Mouse (Mus musculus) megakaryocyte progenitor cell, adult 5-6 weeks (primary cell): ENCODE results near the gene Wdr81. TPM values are rescaled to one million over a fixed set of nuclear protein-coding genes. Genes with fewer than 3 reads are reported as not detected.

Experiments used
- ATAC-seq: replicated peaks from 2 replicates; pipeline ENCODE4 v1.8.0; 2016; ENCODE audit warnings: mild to moderate bottlenecking, moderate TSS enrichment, inconsistent platforms; ENCODE audit not compliant: poor library complexity
- total RNA-seq, 2 experiments: library from RNA; stranded (forward) in 1 of 2; stranded (reverse) in 1 of 2; fragments of 157-497, 149-512 nt in 1 of 2; fragments of 200-1000 nt in 1 of 2; gene quantifications; 2 replicates each; pipeline versions ENCODE4 v1.2.3 to v1.2.4; 2015 to 2017

Wdr81 gene
- total RNA-seq, 2 experiments from 2014 or later: 7.1 to 8.0 TPM

DNA sequence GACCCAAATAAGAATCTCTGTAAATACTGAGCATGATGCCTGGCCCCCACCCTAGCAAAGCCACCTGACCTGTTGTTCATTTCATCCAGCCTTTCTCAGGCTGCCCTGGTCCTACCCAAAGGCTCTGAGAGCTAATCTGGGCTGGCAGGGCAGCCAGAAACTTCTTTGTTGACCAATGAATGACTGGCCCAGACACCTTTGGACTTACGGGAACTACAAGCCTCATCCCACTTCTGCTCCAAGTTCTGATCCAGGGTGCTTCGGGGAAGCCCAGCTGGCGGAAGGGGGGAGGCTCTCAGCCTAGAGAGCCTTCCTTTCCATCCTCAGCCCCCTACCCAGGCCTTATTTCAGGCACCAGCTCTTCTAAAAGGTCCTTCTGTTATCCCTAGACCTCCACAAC lies 15.7 kb downstream of the Wdr81 start:
- ATAC-seq: no peak

DNA sequence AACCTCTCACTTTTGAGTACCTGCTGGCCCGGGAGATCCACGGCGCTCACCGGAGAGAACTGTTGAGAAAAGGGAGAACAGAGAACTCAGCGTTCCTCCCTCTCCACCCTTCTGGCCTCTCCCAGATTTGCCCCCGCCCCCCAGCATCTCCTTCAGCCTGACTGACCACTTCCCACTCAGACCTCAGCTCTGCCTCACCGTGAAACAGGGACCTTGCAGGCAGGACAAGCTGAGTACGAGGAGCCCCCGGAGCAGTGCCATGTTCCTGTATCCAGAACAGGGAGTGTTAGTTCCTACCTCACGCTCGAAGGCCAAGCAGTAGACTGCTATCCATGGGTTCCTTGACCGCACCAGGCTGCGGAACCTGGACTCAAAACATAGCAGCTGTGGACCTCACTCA lies 16.3 kb downstream of the Wdr81 start:
- ATAC-seq: no peak

DNA sequence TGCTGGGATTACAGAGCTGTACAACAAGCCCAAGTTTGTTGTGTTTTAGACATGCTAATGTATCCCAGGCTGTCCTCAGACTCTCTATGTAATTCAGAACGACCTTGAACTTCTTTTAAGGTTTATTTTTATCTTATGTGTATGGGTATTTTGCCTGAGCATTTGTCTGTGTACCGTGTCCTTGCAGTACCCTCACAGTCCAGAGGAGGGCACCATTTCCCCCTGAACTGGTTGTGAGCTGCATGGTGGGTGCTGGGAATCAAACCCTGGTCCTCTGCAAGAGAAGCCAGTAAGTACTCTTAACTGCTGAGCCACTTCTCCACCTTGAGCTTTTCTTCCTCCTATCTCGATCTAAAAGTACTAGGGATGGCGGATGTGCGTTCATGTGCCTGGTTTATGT lies 20.4 kb downstream of the Wdr81 start:
- ATAC-seq: no peak

DNA sequence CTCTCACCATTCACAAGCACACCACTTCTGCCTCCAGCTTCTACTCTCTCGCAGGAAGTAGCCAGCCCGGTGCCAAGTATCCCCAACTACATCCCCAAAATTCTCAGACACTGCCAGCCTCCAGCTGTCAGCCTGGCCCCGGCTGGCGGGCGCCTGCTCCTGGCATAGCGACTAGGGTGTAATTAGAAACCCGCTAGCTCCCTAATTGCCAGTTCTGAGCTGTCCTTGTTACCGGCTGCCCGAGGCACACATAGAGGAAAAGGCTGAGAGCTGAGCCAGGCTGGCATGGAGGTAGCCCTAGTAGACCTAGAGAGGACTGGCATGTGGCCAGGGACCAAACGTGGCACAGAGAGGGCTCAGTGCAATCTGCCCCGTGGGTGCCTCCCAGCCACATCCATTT lies 23.2 kb downstream of the Wdr81 start:
- no peak for ATAC-seq

DNA sequence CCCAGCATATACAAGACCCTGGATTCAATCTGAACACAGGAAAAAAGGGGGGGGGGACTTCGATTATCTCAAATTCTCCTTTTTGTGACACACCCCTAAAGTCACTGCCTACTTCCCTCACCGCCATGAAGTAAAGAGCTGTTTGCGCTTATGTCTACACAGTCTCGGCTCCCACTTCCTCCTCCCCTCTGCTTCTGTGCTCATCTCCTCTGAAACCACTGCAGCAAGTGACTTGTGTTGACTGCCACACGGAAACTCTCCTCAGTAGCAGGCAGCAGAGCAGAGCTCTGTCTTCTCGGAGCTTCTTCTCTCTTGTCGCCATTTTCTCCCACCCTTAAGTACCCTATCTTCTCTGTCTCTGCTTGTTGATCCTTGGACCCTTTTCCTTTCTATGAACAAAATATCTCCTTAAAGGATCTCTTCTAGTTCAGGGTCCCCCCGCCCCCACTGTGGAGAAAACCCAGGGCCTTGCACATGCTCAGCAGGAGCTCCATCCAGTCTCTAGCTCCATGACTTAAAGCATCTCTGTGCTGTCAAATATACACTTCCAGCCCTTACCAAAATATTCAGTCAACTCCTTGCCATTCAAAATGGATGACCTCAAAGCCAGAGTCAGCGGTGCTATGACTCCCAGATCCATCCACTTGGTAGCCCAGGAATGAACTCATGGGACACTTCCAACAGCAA lies 25.4 kb downstream of the Wdr81 start:
- ATAC-seq: peak; percentile 97

DNA sequence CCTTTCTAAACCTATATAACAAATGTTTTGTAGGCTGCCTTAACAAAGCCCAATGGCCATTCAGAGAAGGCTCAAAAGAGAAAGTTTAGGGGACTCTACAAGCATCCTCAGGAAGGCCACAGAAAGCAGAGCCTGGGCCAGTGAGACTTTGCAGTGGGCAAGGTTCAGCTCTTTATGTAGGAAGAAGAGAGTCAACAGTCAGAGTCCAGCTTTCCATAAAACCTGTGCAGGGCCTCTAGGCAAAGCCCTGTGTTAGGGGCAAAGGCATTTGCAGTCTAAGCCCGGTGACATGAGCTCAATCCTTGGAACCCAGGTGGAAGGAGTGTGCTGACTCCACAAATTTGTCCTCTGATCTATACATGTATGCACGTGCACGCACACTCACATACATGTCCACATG lies 30.1 kb downstream of the Wdr81 start:
- no peak for ATAC-seq

DNA sequence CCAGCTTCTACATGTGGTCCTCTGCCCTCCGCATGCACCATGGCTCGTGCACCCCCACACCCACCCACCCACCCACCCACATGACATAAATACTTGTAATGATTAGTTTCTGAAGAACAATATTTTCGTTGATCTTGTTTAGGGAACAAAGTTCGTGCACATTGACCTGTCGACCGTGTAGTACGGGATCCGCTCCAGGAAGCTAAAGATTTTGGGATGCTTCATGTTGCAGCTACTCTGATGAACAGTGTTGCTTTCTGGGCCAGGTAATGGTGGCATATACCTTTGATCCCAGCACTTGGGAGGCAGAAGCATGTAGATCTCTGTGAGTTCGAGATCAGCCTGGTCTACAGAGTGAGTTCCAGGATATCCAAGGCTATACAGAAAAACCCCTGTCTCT lies 30.5 kb downstream of the Wdr81 start:
- ATAC-seq: no peak

DNA sequence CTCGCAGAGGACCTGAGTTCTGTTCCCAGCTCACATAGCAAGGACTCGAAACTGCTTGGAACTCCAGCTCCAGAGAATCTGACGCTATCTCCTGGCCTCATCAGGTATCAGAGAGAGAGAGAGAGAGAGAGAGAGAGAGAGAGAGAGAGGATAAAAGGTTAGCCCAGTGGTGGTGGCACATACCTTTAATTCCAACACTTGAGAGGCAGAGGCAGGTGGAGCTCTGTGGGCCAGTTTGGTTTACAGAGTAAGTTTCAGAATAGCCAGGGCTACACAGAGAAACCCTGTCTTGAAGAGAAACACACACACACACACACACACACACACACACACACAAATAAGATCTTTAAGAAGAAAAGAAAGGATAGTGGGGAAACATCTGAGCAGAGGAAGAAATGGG lies 31.4 kb downstream of the Wdr81 start:
- no peak for ATAC-seq

DNA sequence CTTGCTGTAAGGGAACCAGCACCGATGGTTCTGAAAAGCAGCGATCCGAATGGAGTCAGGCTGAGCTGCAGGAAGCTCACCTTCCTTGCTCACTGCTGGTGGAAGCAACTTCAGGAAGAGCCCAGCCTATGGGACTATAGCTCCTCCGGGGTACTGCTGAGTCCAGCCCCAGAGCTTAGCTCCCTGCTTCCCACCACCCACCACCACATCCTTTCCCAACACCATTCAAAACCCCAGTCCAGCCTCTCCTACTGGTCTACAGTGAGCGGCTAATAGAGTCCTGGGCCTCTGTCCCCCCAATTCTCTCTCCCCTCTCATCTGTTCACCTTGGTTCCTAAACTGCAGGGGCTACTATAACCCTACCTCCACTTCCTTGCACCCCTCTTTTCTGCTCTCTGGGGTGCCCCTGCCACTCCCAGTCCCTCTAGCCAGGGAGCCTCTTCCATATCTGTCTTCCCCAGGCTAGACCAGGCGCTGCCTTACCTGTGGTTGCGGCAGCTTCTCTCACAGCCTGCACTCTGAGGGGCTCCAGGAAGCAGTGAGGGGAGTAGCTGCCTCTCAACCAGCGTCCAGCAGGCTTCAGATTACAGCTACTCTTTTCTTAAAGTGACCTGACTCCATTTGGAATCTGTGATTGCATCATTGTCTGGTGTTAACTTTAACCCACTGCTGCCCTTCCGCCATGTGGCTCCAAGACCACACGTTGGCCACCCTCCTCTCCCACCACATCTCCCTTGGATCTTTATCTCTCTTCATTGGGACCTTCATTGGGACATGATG lies 32.3 kb downstream of the Wdr81 start, which contains the start of gene Serpinf1:
Gene Serpinf1 (minus strand): TSS at position 689 of the 780 bp plus-strand sequence.
- peak; percentile 34; the same call in 1 of the 2 replicates for ATAC-seq

DNA sequence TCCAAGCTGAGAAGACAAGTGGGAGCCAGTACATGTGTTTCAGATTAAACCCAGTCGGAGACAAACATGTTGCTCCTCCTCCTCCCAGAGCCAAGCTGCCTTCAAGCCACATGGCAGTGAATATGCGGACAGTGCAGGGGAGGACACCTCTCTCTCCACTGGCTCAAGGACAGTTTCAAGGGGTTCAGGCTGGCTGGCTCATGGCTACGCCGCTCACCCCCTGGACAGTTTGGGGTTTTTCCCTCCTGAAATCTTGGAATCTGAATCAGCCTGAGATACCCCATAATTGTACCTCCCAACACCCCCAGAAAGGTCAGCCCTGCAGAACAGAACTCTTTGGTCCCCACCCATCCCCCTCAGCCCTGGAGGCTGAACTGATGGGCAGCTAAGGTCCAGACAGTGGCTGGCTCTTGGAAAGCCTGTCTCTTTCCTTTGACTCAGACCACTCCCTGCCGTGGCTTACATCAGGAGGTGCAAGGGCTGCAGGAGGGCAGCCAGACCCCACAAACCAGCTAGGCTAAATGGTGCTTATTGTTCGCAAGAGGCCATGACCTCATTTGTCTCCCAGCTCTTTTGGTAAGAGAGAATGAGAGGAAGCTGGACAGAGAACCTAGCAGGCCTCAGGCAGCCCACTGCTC lies 33.0 kb downstream of the Wdr81 start:
- ATAC-seq: no peak

DNA sequence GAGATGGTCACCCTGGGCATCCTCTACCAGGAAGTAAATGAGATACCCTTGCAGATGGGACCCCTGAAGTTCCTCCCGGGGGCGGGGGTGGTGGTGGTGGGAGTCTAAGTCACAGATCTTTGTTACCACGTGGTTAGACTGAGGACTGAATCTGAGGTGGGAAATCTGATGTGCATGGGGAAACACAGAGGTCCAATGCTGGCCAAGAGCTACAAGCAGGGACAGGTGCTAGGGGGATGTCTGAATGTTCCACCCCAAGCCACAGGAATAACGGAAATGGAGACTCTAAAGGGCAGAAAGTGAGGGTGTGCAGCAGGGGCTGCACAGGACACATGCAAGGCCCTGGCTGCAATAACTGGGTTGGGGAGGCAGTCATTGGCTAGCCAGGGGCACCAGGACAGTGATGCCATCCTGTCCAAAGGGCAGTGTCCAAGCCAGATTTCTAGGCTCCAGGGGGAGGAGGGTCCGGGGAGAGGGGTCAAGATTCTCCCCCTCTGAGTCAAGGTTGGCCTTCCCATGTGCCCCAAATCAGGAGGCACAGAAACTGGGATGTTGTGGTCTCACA lies 33.6 kb downstream of the Wdr81 start:
- ATAC-seq: no peak

DNA sequence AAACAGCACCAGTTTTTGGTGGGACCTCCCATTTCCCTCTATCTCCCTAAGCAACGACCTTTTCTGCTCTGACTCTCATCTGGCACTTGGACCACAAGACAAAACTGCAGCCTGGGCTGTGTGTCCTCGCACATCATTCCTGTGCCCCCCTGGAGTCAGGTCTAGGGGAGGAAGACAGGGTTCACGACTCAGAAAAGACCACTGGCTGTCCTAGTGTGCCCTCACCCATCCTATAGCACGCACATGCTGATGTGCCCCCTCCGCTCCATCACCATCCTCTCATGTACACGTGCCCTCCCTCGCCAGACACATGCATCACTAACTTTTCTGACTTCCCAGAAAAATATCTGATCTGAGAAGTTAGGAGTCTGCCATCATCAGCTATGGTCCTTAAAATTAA lies 34.5 kb downstream of the Wdr81 start:
- ATAC-seq: no peak

DNA sequence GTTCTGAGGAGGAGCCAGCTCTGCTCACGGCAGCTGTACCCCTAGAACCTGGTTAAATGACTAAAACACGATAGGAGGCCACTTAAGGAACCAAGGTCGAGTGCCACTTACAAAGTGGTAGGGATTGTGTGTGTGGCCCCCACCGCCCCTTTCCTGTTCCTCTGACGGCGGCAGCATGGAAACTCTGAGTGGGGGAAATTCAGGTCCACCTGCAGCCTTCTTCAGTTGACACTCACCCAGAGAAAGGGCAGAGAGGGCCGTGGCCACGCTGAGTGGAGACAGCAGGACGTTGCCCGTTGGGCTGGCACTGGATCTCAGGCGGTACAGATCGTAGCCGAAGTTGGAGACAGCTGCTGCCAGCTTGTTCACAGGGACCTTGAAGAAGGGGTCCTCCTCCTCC lies 38.5 kb downstream of the Wdr81 start:
- no peak for ATAC-seq

DNA sequence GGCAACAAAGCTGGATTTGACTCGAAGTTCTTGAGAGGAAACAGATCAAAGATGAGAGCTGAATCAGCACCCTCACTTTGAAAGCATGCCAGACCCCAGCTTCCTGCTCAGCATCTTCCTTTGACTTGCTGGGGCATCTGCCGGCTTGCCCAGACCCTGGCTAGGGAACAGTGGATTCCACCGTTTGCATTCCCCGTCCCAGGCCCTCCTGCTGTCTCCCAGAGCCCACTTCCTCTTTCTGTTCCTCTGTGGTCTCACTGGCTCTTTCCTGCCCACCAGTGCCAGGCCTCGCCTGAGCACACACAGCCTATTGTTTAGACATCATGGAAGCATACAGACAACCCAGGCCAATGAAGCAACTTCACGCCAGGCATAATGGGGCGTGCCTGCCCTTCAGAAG lies 39.4 kb downstream of the Wdr81 start:
- ATAC-seq: peak; percentile 96

DNA sequence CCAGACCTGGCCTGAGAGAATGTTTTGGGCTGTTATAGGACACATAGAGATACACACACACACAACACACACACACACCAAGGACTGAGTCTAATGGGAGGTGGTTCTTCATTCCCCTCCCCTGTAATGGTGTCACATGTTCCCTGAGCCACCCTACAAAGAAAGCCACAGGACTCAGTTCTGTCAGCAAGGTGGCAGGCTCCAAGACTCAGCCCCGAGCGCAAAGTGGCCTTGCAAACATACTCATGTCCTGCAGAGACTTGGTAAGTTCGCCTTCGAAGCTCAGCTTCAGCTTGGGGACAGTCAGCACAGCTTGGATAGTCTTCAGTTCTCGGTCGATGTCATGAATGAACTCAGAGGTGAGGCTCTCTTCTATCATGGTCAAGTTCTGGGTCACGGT lies 43.9 kb downstream of the Wdr81 start:
- no peak for ATAC-seq

DNA sequence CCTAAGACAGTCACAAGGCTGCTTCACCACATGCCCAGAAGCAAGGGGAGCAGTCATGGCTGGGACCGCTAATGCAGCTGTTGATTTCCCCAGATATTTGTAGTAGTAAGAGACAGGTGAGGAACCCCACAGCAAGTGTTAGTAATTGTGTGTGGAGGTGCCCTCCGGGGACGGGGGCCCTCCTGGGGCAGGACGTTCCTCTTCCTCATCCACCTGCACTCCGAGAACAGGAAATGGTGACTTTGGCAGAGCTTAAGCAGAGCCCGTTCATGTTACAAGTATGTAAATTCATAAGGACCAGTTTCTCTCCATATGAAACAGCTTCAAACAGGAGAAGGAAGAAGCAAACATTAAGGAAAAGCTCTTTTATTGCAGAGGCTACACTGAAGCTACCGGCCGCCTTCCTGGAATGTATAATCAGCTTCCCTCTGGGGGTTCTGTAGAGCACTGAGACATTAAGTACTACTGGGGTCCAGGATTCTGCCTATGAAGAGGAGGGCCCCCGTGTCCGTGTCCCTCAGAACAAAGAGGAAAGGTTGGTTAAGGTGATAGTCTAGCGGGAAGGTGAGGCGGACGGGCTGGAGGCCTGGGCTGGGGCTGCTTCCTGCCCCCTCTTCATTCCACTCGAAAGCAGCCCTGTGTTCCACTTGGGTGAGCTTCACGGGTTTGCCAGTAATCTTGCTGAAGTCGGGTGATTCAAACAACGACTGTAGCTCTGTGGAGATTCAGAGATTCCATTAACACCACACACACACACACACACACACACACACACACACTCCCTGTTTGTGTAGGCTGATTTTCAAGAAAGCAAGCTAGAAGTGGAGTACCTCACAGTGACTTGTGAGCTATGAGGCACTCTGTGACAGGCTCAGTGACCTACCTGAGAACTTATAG lies 44.6 kb downstream of the Wdr81 start:
- ATAC-seq: no peak

DNA sequence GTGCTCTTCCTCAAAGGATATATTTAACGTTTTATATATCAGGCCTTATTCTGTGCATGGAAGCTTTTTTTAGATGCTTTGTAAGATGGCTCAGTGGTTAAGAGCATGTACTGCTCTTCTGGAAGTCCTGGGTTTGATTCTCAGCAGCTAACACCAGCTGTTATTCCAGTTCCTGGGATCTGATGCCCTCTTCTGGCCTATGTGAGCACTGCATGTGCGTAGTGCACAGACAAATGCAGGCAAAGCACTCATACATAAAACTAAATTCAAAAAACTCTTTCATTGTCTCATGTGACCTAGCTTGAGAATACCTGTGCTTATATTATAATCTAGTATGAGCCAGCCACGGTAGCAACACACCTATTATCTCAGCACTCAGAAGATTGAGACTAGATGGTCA lies 47.7 kb downstream of the Wdr81 start:
- ATAC-seq: peak; percentile 77

DNA sequence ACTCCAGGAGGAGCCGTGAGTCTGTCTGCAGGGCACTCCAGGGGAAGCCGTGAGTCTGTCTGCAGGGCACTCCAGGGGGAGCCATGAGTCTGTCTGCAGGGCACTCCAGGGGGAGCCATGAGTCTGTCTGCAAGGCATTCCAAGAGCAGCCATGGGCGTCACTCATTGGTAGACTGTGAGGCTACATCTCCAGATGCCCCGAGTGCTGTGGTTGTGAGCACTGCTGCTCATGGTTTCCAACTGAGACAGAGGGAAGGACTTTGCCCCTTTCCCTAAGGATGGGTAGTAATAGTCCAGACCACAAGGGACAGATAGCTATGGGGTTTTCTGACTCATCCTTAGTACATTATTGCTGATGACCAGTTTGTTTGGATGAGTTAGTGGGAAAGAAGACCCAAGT lies 48.4 kb downstream of the Wdr81 start:
- no peak for ATAC-seq

DNA sequence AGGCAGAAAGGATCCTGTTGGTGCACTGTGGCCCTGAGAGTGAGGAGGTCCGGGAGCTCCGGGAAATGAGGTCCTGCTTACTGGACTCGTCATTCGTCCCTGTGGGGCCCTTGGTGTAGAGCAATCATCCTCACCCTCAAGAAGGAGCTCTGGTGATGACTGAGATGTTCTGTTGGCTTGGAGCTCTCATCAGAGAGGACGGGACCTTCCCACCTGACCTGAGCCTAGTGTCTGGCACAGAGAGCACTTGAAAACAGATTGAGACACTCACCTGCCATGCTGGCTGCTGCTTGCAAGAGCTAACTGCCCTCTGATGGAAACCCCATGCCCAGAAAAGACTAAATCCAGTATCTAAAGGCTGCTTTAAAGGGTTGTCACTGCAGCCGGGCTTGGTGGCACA lies 49.7 kb downstream of the Wdr81 start:
- ATAC-seq: no peak

DNA sequence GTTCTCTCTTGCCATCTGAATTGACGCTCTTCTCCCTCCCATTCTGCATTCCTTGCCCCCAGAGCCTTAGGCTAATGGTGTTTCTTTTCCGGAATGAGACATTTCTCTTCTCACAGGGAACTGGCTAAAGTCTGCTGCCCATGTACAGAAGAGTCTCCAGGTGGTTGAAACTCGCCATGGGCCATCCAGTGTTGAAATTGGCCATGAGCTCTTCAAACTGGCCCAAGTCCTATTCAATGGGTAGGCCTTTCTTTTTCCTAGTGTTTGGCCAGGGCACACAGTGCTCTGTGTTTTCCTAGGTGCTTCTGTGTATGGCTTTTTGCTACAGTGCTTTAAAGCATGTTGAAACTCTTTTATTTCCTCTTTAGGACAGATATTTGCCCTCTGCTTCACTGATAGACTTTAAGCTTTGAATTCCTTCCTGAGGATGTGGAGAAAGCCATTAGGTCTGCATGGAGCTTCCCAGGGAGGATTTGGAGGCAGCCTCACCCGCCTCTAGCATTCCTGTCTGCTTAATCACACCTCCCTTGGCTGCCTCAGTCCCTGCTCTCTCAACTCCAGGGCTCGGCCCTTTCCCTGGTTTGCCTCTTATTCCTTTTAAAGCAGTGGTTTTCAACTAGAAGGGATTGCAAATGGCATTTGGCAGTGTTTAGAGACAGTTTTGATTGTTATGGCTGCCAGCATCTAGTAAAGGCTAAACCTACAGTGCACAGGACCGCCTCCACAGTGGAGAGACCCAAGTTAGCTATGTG lies 51.0 kb downstream of the Wdr81 start:
- no peak for ATAC-seq
